Mouse (Mus musculus): Measurements from ENCODE around the gene Ccdc159.

Gene Ccdc159

DNA sequence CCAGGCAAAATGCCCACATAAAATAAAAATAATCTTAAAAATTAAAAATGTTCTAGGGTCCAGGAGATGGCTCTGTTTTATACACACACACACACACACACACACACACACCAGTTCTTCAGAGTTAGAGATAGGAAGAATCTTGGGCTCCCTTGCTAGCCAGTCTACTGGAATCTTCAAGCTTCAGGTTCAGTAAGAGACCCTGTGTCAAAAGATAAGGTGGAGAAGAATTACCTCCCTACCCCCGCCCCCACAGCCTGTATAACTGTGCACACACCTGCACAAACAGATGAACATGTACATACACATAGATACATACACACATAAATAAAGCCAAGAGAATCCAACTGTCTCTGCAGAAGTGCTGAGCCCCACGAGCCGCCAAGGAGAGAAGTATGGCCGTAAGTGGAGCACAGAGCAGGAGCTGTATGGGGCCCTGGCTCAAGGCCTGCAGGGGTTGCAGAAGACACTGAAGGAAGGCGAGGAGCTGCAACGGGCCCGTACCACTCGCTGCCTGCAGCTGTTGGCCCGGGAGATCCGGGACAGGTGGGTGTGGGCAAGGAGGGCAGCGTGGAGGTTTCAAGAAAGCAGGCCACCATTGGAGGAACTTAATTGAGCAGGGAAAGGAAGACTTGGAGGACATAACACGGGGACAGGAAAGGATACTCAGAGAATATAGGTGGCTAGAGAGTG is 5.3 kb downstream of the Ccdc159 start:
- in situ Hi-C loops (cut with MboI; ENCODE audit: unreplicated experiment in 2 of 2): no loop called here

DNA sequence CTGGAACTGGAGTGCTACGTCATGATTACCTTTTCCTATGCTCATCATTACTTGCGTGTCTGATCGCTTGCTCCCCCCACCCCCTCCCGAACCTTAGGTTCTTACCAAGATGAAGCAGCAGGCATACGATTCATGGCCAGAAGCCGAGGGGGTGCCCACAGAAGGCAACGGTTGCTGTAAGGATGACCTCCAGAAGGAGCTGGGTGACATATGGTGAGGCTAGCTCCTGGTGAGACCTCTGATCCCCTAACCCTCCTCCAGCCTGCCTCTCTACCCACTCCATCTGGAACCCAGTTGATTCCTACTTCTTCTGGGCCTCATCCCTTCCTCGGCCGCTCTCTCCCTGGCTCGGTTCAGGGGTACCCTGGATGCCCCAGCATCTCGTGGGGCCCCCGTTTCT is 6.8 kb downstream of the Ccdc159 start:
- in situ Hi-C loops (cut with MboI; ENCODE audit: unreplicated experiment in 2 of 2): no loop called here

DNA sequence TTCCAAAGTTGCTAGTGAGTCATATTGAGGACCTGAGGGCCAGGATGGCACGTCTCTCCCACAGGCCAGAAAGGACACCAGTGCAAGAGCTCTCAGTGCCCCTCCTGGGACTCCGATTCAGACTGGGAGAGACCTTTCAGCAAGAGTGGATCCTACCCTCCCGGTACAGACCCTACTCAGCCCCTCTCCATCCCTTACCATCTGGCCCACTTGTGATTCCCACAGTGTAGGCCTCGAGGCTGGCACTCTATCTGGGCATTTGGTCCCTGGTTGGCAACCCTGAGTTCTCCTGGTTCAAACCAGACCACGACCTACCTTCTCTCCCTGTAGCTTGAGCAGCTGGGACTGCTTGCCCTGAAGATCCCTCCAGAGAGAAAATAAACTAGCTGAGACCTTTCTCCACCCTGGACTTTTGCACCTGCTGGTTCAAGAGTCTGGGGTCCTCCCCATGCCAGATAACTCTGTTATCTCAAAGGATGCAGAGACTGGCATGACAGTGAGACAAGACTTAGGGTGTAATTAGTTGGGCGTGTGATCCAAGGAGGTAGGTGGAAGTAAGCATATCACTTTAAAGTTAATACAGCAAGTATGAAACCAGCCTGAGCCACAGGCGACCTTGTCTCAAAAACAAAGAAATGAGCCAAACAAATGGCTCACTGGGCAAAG is 8.3 kb downstream of the Ccdc159 start:
- in situ Hi-C loops (cut with MboI; ENCODE audit: unreplicated experiment in 2 of 2): no loop called here

DNA sequence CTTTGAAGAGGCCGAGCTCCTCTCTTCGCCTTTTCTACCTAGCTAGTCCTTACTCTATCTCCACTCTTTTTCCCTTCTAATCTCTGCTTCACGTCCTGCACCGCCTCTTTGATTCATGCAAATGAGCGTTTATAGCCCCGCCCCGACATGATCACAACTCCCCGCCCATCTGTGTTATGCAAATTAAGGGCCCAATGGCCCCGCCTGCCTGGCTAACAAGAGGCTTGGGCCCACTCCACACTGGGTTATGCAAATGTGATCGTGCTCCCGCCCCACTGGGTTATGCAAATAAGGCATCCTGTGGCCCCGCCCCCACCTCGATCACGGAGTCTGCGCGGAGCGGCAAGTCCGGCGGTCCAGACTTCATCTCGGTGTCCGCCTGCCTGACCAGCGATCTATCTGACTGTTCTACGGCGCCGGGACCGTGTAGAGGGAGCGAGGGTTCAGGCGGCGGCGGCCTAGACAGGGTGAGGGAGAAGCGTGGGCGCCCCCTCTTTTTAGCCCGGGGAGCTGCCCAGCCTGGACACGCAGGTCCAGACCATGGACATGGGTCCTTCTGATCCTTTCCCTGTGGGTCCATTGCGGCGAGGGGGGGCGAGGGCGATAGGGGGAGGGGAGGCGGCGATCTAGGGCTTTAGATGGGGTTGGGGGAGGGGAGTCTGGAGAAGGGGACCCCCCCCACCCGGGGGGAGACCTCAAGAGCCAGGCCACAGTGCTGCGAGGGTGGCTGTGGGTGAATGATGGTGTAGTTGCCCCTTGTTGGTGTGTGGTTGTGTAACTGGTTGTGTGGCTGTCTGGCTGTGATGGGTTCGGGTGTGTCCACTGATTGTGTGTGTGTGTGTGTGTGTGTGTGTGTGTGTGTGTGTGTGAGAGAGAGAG is 9.7 kb downstream of the Ccdc159 start, which contains the start of gene Plppr2:
Gene Plppr2, plus strand, starts transcription at position 342 of the 879 bp plus-strand sequence.
- in situ Hi-C loops (cut with MboI; ENCODE audit: unreplicated experiment in 2 of 2): no loop called here

DNA sequence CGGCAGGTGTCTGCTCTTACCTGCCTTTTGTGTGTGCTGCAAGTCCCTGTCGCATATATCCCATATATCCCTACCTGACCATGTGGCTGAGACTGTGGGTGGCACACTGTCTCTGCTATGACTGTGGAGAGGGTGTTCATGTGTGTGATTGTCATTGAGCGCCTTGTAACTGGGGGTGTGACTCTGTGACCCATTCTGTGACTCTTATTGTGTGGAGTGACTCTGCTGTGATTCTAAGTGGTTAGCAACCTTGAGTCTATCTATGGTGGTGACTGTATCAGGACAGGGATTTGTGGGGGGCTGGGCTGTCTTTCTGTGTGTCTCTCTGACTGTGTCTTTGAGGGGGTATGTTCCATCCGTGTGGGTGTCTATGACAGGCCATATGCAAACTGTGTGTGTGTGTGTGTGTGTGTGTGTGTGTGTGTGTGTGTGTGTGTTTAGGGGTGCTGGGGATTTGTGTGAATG is 10.5 kb downstream of the Ccdc159 start:
- in situ Hi-C loops (cut with MboI; ENCODE audit: unreplicated experiment in 2 of 2): no loop called here

DNA sequence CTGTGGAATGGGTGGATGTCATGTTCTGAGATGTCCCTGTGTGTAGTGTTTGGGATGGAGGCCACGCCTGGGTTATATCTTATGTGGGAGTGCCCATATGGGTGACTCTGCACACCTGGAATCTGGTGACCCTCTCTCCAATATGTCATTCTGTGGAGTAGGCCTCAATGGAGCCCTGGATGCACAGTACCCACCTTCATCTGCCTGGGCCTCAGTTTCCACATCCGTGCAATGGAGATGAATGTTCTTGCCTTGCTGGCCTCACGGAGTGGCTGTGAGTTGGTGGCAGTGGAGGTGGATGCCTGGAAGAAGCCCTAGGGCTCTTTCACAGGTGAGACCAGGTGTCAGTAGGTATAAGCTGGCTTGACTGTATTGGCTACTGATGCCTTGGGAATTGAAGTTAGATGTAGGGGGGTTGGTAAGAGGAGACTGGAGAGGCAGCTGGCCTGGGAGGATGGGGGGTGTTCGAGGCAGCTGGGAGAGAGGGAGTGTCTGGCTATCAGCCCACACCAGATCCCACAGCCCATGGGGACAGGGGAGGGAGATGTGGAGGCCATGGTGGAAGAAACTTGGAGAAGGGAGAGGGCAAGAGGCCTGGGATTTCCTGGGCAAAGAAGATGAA is 11.1 kb downstream of the Ccdc159 start:
- in situ Hi-C loops (cut with MboI; ENCODE audit: unreplicated experiment in 2 of 2): no loop called here

DNA sequence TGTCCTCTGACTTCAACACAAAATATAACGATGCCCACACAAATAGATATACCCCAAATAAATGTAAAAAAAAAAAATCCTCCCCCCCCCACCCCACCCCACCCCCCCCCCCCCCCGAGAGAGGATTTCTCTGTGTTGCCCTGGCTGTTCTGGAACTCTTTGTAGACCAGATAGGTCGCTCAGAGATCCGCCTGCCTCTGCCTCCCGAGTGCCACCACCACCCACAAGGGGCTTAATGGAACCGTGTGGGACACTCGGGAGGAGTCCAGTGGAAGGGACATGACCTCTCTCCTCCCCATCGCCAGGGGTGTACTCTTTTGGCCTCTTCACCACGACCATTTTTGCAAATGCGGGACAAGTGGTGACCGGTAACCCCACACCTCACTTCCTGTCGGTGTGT is 15.8 kb downstream of the Ccdc159 start:
- in situ Hi-C loops (cut with MboI; ENCODE audit: unreplicated experiment in 2 of 2): no loop called here

DNA sequence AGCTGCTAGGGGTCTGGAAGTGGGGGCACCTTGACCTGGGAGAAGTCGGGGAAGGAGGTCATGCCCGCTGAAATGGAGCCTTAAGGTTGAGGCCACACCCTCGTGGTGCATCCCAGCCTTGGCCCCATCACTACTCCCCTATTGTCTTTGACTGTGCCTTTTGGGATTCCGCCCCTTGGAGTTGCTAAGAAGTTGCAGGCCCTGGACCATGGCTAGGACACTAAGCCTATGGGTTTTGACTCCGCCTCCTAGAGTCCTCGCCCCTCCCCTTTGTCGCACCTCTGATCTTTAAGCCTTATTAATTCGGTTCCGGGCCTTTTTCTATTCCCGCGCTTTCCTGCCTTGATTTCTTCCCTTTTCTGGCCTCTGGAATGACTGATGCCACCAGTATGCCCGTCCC is 16.4 kb downstream of the Ccdc159 start:
- in situ Hi-C loops (cut with MboI; ENCODE audit: unreplicated experiment in 2 of 2): no loop called here

DNA sequence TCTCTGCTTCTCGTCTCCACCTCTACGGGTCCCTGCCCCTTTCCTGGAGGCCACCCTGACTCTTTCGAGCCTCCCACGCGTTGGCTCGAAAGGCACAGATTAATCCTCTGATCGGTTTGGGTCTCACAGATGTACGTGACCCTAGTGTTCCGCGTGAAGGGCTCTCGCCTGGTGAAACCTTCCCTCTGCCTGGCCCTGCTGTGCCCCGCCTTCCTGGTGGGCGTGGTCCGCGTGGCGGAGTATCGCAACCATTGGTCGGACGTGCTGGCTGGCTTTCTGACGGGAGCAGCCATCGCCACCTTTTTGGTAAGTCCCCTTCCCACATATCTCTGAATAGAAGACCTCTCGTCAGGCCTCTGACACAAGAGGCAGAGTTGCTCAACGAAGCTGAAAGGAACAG is 17.0 kb downstream of the Ccdc159 start:
- in situ Hi-C loops (cut with MboI; ENCODE audit: unreplicated experiment in 2 of 2): no loop called here

DNA sequence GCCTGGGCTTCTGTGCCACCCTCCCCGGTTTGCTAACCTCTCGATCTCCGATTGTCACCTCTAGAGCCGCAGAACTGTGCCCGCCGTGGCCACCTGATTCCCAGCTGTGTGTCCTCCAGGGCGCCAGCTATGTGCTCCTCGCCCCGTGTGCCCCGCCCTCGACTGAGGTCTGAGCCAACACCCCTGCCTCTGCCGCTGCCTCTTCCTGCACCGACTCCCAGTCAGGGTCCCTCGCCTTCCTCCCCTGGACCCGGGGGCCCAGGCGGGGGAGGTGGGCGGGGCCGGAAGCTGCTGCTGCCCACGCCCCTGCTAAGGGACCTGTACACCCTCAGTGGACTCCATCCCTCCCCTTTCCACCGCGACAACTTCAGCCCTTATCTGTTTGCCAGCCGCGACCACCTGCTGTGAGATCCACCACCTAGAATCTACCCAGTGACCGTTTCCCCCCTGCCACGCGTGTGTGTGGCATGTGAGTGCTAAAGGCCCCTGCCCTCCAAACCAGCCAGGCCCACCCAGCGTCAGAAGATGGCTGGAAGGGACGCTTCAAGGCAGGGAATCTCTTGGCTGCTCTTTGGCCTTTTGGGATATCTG is 20.4 kb downstream of the Ccdc159 start:
- in situ Hi-C loops (cut with MboI; ENCODE audit: unreplicated experiment in 2 of 2): no loop called here

DNA sequence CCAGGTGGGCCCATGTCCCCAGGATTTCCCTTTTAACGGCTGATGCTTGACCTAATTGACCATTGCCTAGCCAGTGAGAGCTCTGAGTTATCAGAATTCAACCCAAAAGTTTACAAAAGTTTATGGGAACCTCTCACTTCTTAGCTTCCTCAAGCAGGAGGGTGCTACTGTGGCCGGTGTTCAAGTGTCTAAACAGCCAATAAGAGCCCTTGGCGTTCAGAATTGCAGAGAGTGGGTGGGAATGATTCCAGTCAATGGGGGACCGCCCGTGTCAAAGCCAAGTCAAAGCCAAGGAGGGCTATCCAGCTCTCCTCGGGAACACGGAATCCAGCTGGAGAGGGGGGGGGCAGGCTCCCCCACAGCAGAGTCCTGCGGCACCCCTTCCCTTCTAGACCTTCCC is 20.9 kb downstream of the Ccdc159 start:
- in situ Hi-C loops (cut with MboI; ENCODE audit: unreplicated experiment in 2 of 2): no loop called here

DNA sequence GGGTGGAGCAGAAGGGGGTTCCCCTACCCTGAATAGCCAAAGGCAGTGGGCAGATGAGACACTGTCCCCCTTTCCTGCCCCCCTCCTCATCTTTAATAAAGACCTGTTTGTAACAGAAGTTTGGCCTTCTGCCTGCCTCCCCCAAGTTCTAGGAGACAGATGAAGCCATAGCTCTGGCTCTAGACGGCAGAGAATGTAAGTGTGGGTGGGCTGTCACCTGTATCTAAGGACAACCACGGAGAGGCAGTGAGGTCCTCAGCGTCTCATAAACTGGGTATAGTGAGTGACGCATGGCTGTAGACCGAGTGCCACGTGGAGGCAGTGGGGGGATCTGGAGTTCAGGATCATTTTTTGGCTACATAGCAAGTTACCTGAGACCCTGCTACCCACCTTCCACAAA is 21.5 kb downstream of the Ccdc159 start:
- in situ Hi-C loops (cut with MboI; ENCODE audit: unreplicated experiment in 2 of 2): no loop called here

DNA sequence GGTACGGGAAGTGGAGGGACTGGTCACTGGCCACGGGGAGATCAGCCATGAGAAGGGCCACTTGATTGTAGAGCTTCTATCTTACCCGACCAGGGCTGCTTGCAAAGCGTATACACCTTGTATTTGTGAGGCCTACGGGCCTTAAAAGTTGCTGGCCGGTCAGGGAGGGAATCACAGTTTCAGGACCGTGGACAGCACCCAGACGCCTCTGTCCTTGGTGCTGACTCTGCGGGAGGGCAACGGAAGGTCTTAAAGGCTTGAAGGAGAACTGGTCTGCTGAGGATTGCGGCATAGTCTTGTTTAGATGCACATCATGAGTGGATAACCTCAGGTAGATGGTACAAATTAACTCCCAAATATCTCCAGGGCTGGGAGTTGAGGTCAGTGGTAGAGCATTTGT is 23.1 kb downstream of the Ccdc159 start:
- in situ Hi-C loops (cut with MboI; ENCODE audit: unreplicated experiment in 2 of 2): no loop called here

DNA sequence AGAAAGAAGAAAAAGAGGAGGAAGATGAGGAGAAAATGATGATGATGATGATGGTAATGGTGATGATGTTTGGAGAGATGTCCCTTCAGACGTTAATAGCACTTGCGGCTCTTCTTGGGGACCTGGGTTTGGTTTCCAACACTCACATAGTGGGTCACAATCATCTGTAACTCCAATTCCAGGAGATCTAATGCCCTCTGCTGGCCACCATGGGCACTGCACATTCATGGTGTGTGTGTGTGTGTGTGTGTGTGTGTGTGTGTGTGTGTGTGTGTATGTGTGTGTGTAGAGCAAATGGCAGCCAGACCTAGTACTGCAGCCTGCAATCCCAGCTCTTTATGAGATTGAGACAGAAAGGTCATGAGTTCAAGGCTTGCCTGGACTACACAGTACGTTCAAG is 24.7 kb downstream of the Ccdc159 start:
- in situ Hi-C loops (cut with MboI; ENCODE audit: unreplicated experiment in 2 of 2): no loop called here

DNA sequence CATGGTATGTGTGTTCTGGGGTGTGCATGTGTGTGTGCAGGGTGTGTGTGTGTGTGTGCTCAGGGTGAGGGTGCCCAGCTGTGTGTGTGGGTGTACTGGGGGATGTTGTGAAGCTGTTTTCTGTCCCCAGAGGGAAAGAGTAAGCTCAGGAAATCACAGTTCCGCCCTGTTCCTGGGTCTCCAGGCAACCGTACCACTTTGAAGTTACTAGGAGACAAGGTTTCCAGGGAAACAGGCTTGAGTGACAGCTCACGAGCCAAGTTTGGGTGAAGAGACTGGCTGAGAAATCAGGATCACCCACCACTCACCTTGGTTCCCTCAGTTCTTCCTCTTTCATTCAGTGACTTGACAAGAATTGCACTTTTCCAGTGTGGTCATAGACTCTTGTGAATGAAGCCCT is 26.3 kb downstream of the Ccdc159 start:
- in situ Hi-C loops (cut with MboI; ENCODE audit: unreplicated experiment in 2 of 2): no loop called here

DNA sequence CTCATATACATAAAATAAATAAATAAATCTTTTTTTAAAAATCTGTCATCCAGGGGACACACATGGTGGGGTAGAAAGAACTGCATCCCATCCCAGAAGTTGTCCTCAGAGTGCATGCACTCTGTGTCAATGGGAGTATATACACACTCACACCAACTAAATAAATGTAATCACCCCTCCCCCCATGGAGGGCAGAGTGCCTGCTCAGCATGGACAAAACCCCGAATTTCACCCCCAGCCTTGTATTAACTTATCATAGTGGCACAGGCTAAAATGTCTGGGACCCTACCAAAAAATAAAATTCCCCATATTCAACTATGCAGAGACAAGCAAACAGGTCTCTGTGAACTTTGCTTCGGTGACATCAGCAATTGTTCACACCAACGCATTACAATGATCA is 27.4 kb downstream of the Ccdc159 start:
- in situ Hi-C loops (cut with MboI; ENCODE audit: unreplicated experiment in 2 of 2): no loop called here

DNA sequence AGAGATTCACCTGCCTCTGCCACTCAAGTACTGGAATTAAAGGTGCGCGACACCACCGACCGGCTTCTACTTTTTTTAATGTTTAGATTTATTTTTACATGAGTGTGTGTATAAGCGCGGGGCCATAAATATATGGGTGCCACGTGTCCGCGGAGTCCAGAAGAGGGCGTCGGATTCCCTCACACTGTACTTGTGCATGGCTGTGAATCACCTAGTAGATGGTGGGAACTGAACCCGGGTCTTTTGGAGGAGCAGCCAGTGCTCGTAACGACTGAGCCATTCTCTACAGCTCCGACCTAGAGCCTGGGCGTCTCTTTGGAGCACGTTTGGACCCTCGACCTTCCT is 27.9 kb downstream of the Ccdc159 start:
- in situ Hi-C loops (cut with MboI; ENCODE audit: unreplicated experiment in 2 of 2): no loop called here

DNA sequence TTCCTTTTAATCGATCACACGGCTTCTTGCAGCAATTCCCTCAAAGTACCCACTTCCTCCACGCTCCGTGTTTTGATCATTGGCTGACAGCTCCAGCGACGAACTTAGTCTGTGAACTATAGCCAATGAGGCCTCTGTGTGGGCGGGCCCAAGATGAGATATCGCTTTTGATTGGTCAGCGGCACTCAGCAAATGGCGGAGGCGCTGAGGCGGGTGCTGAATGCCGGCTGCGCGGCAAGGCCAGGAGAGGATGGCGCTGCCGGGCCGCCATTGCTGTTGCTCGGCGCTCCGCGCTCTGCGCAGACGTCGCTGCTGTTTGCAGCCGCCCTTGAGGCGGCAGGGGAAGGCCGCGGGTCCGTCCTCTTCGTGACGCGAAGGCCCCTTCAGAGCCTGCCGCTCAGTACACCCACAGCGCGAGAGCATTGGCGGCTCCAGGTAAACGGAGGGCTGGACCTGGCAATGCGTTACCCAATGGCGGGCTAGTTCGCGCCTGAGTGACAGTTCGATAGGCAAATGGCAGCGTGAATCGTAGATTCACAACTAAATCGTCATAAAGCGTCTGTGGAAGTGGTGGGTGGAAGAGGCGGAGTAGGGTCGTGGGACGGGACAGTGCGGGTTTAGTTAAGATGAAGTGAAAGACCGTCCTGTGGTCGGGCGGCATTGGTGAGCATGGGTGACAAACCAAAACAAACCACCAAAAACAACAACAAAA is 28.5 kb downstream of the Ccdc159 start, which contains the start of gene Swsap1:
Gene Swsap1, plus strand, starts transcription at position 186 of the 712 bp plus-strand sequence.
- in situ Hi-C loops (cut with MboI; ENCODE audit: unreplicated experiment in 2 of 2): no loop called here

DNA sequence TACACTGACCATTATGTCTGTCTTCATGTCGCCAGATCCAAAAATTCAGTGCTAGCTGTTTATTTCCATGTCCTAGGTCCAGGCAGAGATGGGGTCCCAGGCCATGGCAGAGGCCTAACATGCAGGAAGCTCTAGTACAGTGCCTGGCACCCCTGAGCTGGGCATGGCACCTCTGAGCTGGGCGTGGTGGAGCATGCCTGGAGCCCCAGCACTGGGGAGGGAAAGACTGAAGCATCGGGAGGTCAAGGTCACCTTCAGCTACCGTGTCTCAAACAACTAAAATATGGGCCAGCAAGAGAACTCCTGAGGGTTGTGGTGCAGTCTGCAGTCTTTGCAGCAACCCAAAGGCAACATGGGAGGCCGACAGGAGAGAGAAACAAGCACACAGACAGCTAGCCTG is 31.1 kb downstream of the Ccdc159 start:
- in situ Hi-C loops (cut with MboI; ENCODE audit: unreplicated experiment in 2 of 2): no loop called here

DNA sequence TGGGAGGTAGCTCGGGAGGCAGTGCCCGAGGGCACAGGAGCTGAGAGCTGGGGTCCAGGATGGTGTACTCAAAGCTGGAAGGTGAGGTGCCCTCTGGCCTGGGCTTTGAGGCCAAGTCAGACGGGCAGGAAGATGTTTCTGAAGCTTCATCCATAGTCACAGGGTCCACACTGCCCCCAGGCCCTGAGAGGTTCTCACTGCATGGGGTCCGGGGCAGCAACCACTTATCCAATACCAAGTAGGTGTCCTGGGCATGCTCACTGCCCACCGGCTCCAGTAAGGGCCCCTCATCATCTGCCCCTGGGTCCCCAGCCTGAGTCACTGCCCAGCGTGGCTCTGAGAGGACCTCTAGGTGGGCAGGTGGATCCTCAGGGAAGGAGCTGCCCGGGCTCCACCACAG is 32.0 kb downstream of the Ccdc159 start:
- in situ Hi-C loops (cut with MboI; ENCODE audit: unreplicated experiment in 2 of 2): no loop called here
